Mouse (Mus musculus) intestine, embryonic 14.5 days (tissue): ENCODE measurements at regions not wholly inside any gene's neighbourhood (a gene's known extent, or its start where the extent isn't known, plus 50 kb on each side); places are given as distances from the start of the nearest gene placed in this dataset.

Experiments used
- ATAC-seq: fragments of 200-750 bp; cut with Nextera tagmentation; replicated peaks from 2 replicates; pipeline ENCODE4 v1.8.0; 2017; ENCODE audit warnings: low read depth, moderate number of reproducible peaks, moderate TSS enrichment, moderate library complexity; ENCODE audit not compliant: low FRiP score, low TSS enrichment
- DNase-seq: peaks from one replicate; pipeline ENCODE4 v3.0.0-alpha.2; 2018; ENCODE audit warnings: low spot score
- H3K27ac ChIP-seq: fragments of 300-500 bp; sonication (generic); 2 replicates; pipeline ENCODE4 v1.5.1; 2014; ENCODE audit warnings: low read depth, mild to moderate bottlenecking, control low read depth
- H3K27me3 ChIP-seq: fragments of 300-500 bp; sonication (generic); replicated peaks from 2 replicates; pipeline ENCODE4 v1.6.1; 2014; ENCODE audit warnings: low read length, control low read depth; ENCODE audit not compliant: control insufficient read depth, insufficient read depth
- H3K36me3 ChIP-seq: fragments of 300-500 bp; sonication (generic); 2 replicates; pipeline ENCODE4 v1.6.1; 2014; ENCODE audit warnings: low read length, control low read depth; ENCODE audit not compliant: control insufficient read depth, insufficient read depth
- H3K4me1 ChIP-seq: fragments of 300-500 bp; sonication (generic); replicated peaks from 2 replicates; pipeline ENCODE4 v1.6.1; 2014; ENCODE audit warnings: low read length, control low read depth, mixed read lengths; ENCODE audit not compliant: control insufficient read depth, insufficient read depth
- H3K4me2 ChIP-seq: fragments of 300-500 bp; sonication (generic); 2 replicates; pipeline ENCODE4 v1.6.1; 2014; ENCODE audit warnings: low read length
- H3K4me3 ChIP-seq: fragments of 300-500 bp; sonication (generic); 2 replicates; pipeline ENCODE4 v1.5.1; 2014; ENCODE audit warnings: low read depth, low read length, control low read depth, mixed read lengths
- H3K9ac ChIP-seq: fragments of 300-500 bp; sonication (generic); 2 replicates; pipeline ENCODE4 v1.6.1; 2014; ENCODE audit warnings: mild to moderate bottlenecking, low read length
- H3K9me3 ChIP-seq: fragments of 300-500 bp; sonication (generic); 2 replicates; pipeline ENCODE4 v1.6.1; 2016; ENCODE audit warnings: low read length, control low read depth; ENCODE audit not compliant: control insufficient read depth
- WGBS: fragments of 180-500 bp; shearing (Covaris S2); extraction: QIAGEN DNeasy Blood & Tissue Kit; methylation state at CpG from one replicate; pipeline ENCODE4 v1.1.7; 2014; 5-methylcytosine and 5-hydroxymethylcytosine counted together

- no peaks in the 10 kb centered on the region for H3K9me3 ChIP-seq
- no peak overlapping the region for H3K4me3 ChIP-seq
- DNase-seq = no peak
- no peaks in the 10 kb centered on the region for H3K27me3 ChIP-seq
- H3K4me2 ChIP-seq = no peak overlapping the region
- H3K9ac ChIP-seq = no peak overlapping the region
- ATAC-seq = no peak
- H3K4me1 ChIP-seq = no peaks in the 10 kb centered on the region
- 92% methylated on average over 3 of the region's 3 CpGs for WGBS
- H3K36me3 ChIP-seq = no peaks in the 10 kb centered on the region
- no peak overlapping the region for H3K27ac ChIP-seq
These were observed 119.6 kb upstream of the E2f7 start for GRCm38 (mm10) chr10:110625644-110626043.

DNA sequence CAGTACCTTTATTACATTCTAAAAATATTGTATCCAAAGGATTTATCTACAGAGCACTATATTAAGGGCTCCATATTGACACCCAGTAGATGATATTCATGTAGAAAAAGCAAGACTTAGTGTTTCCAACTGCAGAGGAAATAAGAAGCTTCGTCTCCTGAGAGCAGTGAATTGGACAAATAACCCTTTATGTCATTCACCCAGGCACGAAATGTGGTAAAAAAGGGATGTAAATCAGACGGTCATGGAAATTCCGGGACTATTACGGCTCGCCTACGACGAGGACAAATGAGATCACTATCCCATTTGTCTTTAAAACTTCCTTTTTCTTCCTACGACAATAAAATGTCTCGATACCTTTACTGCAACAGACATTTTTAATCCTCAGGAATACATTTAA lies 104.8 kb upstream of the E2f7 start:
- Histone ChIP-seq H3K9ac (no peak overlapping the region), H3K4me2 (no peak overlapping the region), H3K27ac (no peak overlapping the region), H3K36me3 (no peaks in the 10 kb centered on the region), H3K4me3 (no peak overlapping the region), H3K9me3 (no peaks in the 10 kb centered on the region), H3K4me1 (no peaks in the 10 kb centered on the region), H3K27me3 (no peaks in the 10 kb centered on the region)
- ATAC-seq (no peak), DNase-seq (no peak)
- 68% methylated on average over 10 of the region's 10 CpGs for WGBS

GRCm38 (mm10) chr10:110642065-110642690 lies 103.1 kb upstream of the E2f7 start:
- DNase-seq (no peak), ATAC-seq (no peak)
- Histone ChIP-seq H3K27me3 (no peaks in the 10 kb centered on the region), H3K4me3 (no peak overlapping the region), H3K9ac (no peak overlapping the region), H3K4me2 (no peak overlapping the region), H3K27ac (no peak overlapping the region), H3K9me3 (no peaks in the 10 kb centered on the region), H3K4me1 (no peaks in the 10 kb centered on the region), H3K36me3 (no peaks in the 10 kb centered on the region)
- WGBS = 94% methylated on average over 19 of the region's 19 CpGs

- H3K4me3 ChIP-seq = no peak overlapping the region
- no peaks in the 10 kb centered on the region for H3K4me1 ChIP-seq
- H3K4me2 ChIP-seq = no peak overlapping the region
- H3K36me3 ChIP-seq = no peaks in the 10 kb centered on the region
- no peak overlapping the region for H3K27ac ChIP-seq
- H3K27me3 ChIP-seq = no peaks in the 10 kb centered on the region
- 80% methylated on average over 7 of the region's 7 CpGs for WGBS
- no peak overlapping the region for H3K9ac ChIP-seq
- H3K9me3 ChIP-seq = no peaks in the 10 kb centered on the region
- no peak for ATAC-seq
- DNase-seq = no peak
These were observed 97.6 kb upstream of the E2f7 start for GRCm38 (mm10) chr10:110647603-110648002.

GRCm38 (mm10) chr10:110650107-110650506 lies 95.1 kb upstream of the E2f7 start:
- no peaks in the 10 kb centered on the region for H3K27me3 ChIP-seq
- ATAC-seq = no peak
- 72% methylated on average over 6 of the region's 6 CpGs for WGBS
- no peak overlapping the region for H3K4me2 ChIP-seq
- H3K36me3 ChIP-seq = no peaks in the 10 kb centered on the region
- H3K4me3 ChIP-seq = no peak overlapping the region
- no peak for DNase-seq
- H3K9me3 ChIP-seq = no peaks in the 10 kb centered on the region
- no peak overlapping the region for H3K27ac ChIP-seq
- H3K4me1 ChIP-seq = no peaks in the 10 kb centered on the region
- no peak overlapping the region for H3K9ac ChIP-seq

GRCm38 (mm10) chr10:110650851-110651250 lies 94.4 kb upstream of the E2f7 start:
- H3K4me2 ChIP-seq = no peak overlapping the region
- no peaks in the 10 kb centered on the region for H3K9me3 ChIP-seq
- H3K27ac ChIP-seq = no peak overlapping the region
- H3K4me1 ChIP-seq = no peaks in the 10 kb centered on the region
- H3K9ac ChIP-seq = no peak overlapping the region
- H3K27me3 ChIP-seq = no peaks in the 10 kb centered on the region
- no peaks in the 10 kb centered on the region for H3K36me3 ChIP-seq
- DNase-seq = no peak
- ATAC-seq = no peak
- H3K4me3 ChIP-seq = no peak overlapping the region

DNA sequence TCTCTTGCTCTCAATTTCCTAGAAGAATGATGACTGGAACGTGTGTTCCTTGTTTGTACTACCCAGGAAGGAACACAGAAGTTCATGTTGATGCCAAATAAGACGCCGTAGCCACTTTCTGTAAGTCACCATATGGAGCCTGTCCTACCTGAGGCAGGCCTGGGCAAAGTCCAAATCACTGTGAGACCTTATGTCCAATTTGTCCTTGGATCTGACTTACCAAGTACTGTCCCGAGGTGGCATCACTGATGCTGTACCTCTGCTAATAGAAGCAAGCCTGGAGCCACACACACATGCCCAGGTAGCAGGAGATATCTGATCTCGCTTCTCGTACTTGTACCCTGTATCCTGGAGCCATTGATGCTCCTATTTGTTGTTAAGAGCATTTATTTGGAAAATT lies 91.2 kb upstream of the E2f7 start:
- no peaks in the 10 kb centered on the region for H3K27me3 ChIP-seq
- no peak for DNase-seq
- no peak overlapping the region for H3K4me2 ChIP-seq
- no peaks in the 10 kb centered on the region for H3K9me3 ChIP-seq
- no peaks in the 10 kb centered on the region for H3K36me3 ChIP-seq
- ATAC-seq = no peak
- 85% methylated on average over 6 of the region's 6 CpGs for WGBS
- H3K9ac ChIP-seq = no peak overlapping the region
- H3K4me1 ChIP-seq = no peaks in the 10 kb centered on the region
- no peak overlapping the region for H3K27ac ChIP-seq
- no peak overlapping the region for H3K4me3 ChIP-seq

GRCm38 (mm10) chr10:110658153-110658695 lies 87.0 kb upstream of the E2f7 start:
- H3K4me1 ChIP-seq = no peaks in the 10 kb centered on the region
- DNase-seq (no peak), ATAC-seq (no peak)
- H3K27me3 ChIP-seq = no peaks in the 10 kb centered on the region
- no peaks in the 10 kb centered on the region for H3K9me3 ChIP-seq
- WGBS = 88% methylated on average over 4 of the region's 4 CpGs
- H3K9ac ChIP-seq = no peak overlapping the region
- H3K36me3 ChIP-seq = no peaks in the 10 kb centered on the region
- no peak overlapping the region for H3K4me2 ChIP-seq
- no peak overlapping the region for H3K27ac ChIP-seq
- no peak overlapping the region for H3K4me3 ChIP-seq

DNA sequence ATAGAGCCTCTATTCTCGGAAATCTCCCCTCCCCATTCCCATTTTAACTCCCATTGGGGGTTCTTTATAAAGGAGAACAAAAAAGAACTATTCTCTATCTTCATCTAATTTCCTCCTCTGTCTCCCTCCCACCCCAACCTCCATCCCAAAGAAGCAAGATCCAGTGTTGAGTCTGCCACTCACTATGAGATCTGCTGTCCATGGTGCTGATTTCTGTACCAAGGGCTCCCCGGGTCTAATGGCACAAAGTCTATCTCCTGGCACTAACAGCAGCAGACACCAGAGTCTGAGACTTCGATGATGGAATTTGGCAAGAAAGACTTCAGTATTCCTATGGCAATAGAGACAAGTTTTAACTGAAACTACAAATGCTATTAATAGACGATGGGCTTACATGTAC lies 68.7 kb upstream of the E2f7 start:
- no peak overlapping the region for H3K9ac ChIP-seq
- H3K27ac ChIP-seq = no peak overlapping the region
- H3K9me3 ChIP-seq = no peaks in the 10 kb centered on the region
- H3K4me3 ChIP-seq = no peak overlapping the region
- ATAC-seq (no peak), DNase-seq (peak; percentile 76)
- WGBS = 63% methylated on average over 4 of the region's 4 CpGs
- H3K4me2 ChIP-seq = no peak overlapping the region
- H3K36me3 ChIP-seq = no peaks in the 10 kb centered on the region
- no peaks in the 10 kb centered on the region for H3K27me3 ChIP-seq
- no peaks in the 10 kb centered on the region for H3K4me1 ChIP-seq
